13 mouse cellular contexts compared by ENCODE assay signal in genomic region chr12:116282856-116283255, GRCm38 (mm10). TPM values are rescaled to one million over a fixed set of nuclear protein-coding genes. Genes with fewer than 3 reads are reported as not detected.
DNase-seq lines count a peak whose midpoint lies in the region; ATAC-seq and TF ChIP-seq lines count a peak whose summit lies in the region.
"Had no signal": no experiment of that assay in that cellular context is flagged by ENCODE, and none has a peak within 500 bp of the region (broad histone marks: within the 10 kb centered on the region; RNA-seq: fewer than 3 reads in every experiment).

No protein-coding gene starts in this region.

- H3K27ac ChIP-seq in gastrocnemius, adult 2 months: peak overlapping the region; percentile 2; the same call in 1 of the 2 replicates
- H3K27ac ChIP-seq in lung, postnatal 0 days (ENCODE audit: low read length): no peak overlapping the region
- no peak overlapping the region for H3K27ac ChIP-seq in hindbrain, postnatal 0 days
- H3K27ac ChIP-seq in neural tube, embryonic 15.5 days (replicated peaks): no peak overlapping the region
- H3K27ac ChIP-seq: limb, embryonic 12.5 days; midbrain, embryonic 15.5 days had no signal

- peak overlapping the region; percentile 38 for H3K4me2 ChIP-seq in lung, postnatal 0 days (replicated peaks; ENCODE audit: low read depth, low read length)
- peak overlapping the region; percentile 95 for H3K4me2 ChIP-seq in hindbrain, postnatal 0 days (ENCODE audit: low read depth, low read length)
- H3K4me2 ChIP-seq in neural tube, embryonic 15.5 days: 0 out of 2 replicates have a peak overlapping the region, but pooled peaks have one; percentile 5

- no peaks in the 10 kb centered on the region for H3K27me3 ChIP-seq in lung, postnatal 0 days (replicated peaks; ENCODE audit: insufficient read depth, low read length)
- H3K27me3 ChIP-seq in hindbrain, postnatal 0 days (ENCODE audit: insufficient read depth, low read length): no peaks in the 10 kb centered on the region
- no peaks in the 10 kb centered on the region for H3K27me3 ChIP-seq in neural tube, embryonic 15.5 days (replicated peaks)
- H3K27me3 ChIP-seq: limb, embryonic 12.5 days; midbrain, embryonic 15.5 days had no signal

- no peak for TF ChIP-seq EP300 in lung, postnatal 0 days (IDR thresholded peaks at IDR 0.05)

- H3K9me3 ChIP-seq in lung, postnatal 0 days (ENCODE audit: low read length): no peaks in the 10 kb centered on the region
- H3K9me3 ChIP-seq in hindbrain, postnatal 0 days (ENCODE audit: low read length): no peaks in the 10 kb centered on the region
- no peaks in the 10 kb centered on the region for H3K9me3 ChIP-seq in neural tube, embryonic 15.5 days (replicated peaks)
- H3K9me3 ChIP-seq: limb, embryonic 12.5 days; midbrain, embryonic 15.5 days had no signal

- H3K4me1 ChIP-seq in lung, postnatal 0 days (ENCODE audit: insufficient read depth, low read depth, low read length): no peaks in the 10 kb centered on the region
- H3K4me1 ChIP-seq in hindbrain, postnatal 0 days (ENCODE audit: insufficient read depth, low read length): 0 out of 2 replicates have a peak, but pooled peaks cover 4% of the 10 kb centered on the region
- peaks cover 13% of the 10 kb centered on the region for H3K4me1 ChIP-seq in neural tube, embryonic 15.5 days

- H3K9ac ChIP-seq in lung, postnatal 0 days (replicated peaks; ENCODE audit: low read depth): no peak overlapping the region
- no peak overlapping the region for H3K9ac ChIP-seq in hindbrain, postnatal 0 days (replicated peaks; ENCODE audit: low read length)
- H3K9ac ChIP-seq in neural tube, embryonic 15.5 days (replicated peaks): no peak overlapping the region

- DNase-seq in gastrocnemius, adult 2 months: no peak
- DNase-seq in gastrocnemius, postnatal 10 days: no peak
- DNase-seq in lung, postnatal 0 days (ENCODE audit: low spot score): no peak
- DNase-seq in lung, postnatal 14 days: no peak
- DNase-seq in hindbrain, postnatal 0 days (ENCODE audit: low spot score): no peak
- DNase-seq in spleen, adult 12 weeks (ENCODE audit: low spot score): no peak
- DNase-seq: heart, postnatal 4 days had no signal

- WGBS in lung, postnatal 0 days: 79% methylated on average over 2 of the region's 2 CpGs
- 89% methylated on average over 2 of the region's 2 CpGs for WGBS in hindbrain, postnatal 0 days
- 91% methylated on average over 2 of the region's 2 CpGs for WGBS in neural tube, embryonic 15.5 days

- H3K4me3 ChIP-seq in gastrocnemius, adult 2 months: peak overlapping the region; percentile 100
- peak overlapping the region; percentile 20 for H3K4me3 ChIP-seq in lung, postnatal 0 days (ENCODE audit: low read depth, low read length)
- no peak overlapping the region for H3K4me3 ChIP-seq in hindbrain, postnatal 0 days (ENCODE audit: low read length)
- no peak overlapping the region for H3K4me3 ChIP-seq in neural tube, embryonic 15.5 days (replicated peaks)

- intact Hi-C loops in gastrocnemius, adult 2 months (cut with DNase I): loop anchor here (5.0 kb wide), 2 partner anchors 44 to 124 kb away; partner anchors contain the start of gene Ncapg2

- H3K36me3 ChIP-seq in lung, postnatal 0 days (ENCODE audit: insufficient read depth, low read length): no peaks in the 10 kb centered on the region
- H3K36me3 ChIP-seq in hindbrain, postnatal 0 days (ENCODE audit: insufficient read depth, low read length): no peaks in the 10 kb centered on the region
- no peaks in the 10 kb centered on the region for H3K36me3 ChIP-seq in neural tube, embryonic 15.5 days
- H3K36me3 ChIP-seq: limb, embryonic 12.5 days; midbrain, embryonic 15.5 days had no signal

- ATAC-seq in lung, postnatal 0 days: no peak
- ATAC-seq in hindbrain, postnatal 0 days: no peak
- ATAC-seq in neural tube, embryonic 15.5 days (ENCODE audit: low FRiP score): no peak
- no peak for ATAC-seq in cerebellum, adult (ENCODE audit: insufficient number of reproducible peaks, low FRiP score, low TSS enrichment)
- ATAC-seq: midbrain, embryonic 15.5 days had no signal

- no peak for TF ChIP-seq CTCF in gastrocnemius, adult 2 months (IDR thresholded peaks at IDR 0.05)
- no peak for TF ChIP-seq CTCF in lung, postnatal 0 days (IDR thresholded peaks at IDR 0.05)
- no peak for TF ChIP-seq CTCF in hindbrain, postnatal 0 days (IDR thresholded peaks at IDR 0.05; ENCODE audit: low read depth)

RNA-seq across cellular contexts. Expression of gene Esyt2, which starts 1.9 kb away (rescaled TPM):
- 10 to 100 TPM; 28.2 to 28.9 TPM for total RNA-seq in gastrocnemius, adult 2 months (2021)
- total RNA-seq in gastrocnemius, postnatal 10 days (2021): 10 to 100 TPM; 24.7 to 30.6 TPM
- polyA plus RNA-seq in lung, postnatal 0 days (2015; fragmentation: Nextera tagmentation; extraction: Ambion mirVana): 16.7 and 17.2 TPM in 2 replicates
- total RNA-seq in hindbrain, postnatal 0 days (2014; rRNA removed): 33.9 and 36.7 TPM in 2 replicates
- polyA plus RNA-seq in hindbrain, postnatal 0 days (2015; fragmentation: Nextera tagmentation; extraction: Ambion mirVana): 8.6 and 8.9 TPM in 2 replicates
- polyA plus RNA-seq in neural tube, embryonic 15.5 days (2015; fragmentation: Nextera tagmentation; extraction: Ambion mirVana): 11.3 and 12.5 TPM in 2 replicates

RNA-seq across cellular contexts. Expression of gene Gm11027, which starts 7.7 kb away (rescaled TPM):
- not detected for total RNA-seq in gastrocnemius, adult 2 months (2021)
- total RNA-seq in gastrocnemius, postnatal 10 days (2021): not detected
- polyA plus RNA-seq in lung, postnatal 0 days (2015; fragmentation: Nextera tagmentation; extraction: Ambion mirVana): not detected in 2 replicates
- not detected in 2 replicates for total RNA-seq in hindbrain, postnatal 0 days (2014; rRNA removed)
- polyA plus RNA-seq in hindbrain, postnatal 0 days (2015; fragmentation: Nextera tagmentation; extraction: Ambion mirVana): not detected in 2 replicates
- not detected in 2 replicates for polyA plus RNA-seq in neural tube, embryonic 15.5 days (2015; fragmentation: Nextera tagmentation; extraction: Ambion mirVana)
- total RNA-seq: gastrocnemius, adult 18-20 months; heart, postnatal 4 days; layer of hippocampus, adult 8-10 months had no signal
- polyA plus RNA-seq: limb, embryonic 12.5 days; midbrain, embryonic 15.5 days had no signal

RNA-seq across cellular contexts. Expression of gene Wdr60, which starts 20.0 kb away (rescaled TPM):
- 10 to 100 TPM; 10.0 to 18.8 TPM for total RNA-seq in gastrocnemius, adult 2 months (2021)
- 1 to 10 TPM; 4.8 to 5.7 TPM for total RNA-seq in gastrocnemius, postnatal 10 days (2021)
- polyA plus RNA-seq in lung, postnatal 0 days (2015; fragmentation: Nextera tagmentation; extraction: Ambion mirVana): 15.4 and 16.6 TPM in 2 replicates
- 6.7 and 8.4 TPM in 2 replicates for total RNA-seq in hindbrain, postnatal 0 days (2014; rRNA removed)
- polyA plus RNA-seq in hindbrain, postnatal 0 days (2015; fragmentation: Nextera tagmentation; extraction: Ambion mirVana): 16.8 and 17.7 TPM in 2 replicates
- 20.9 and 22.1 TPM in 2 replicates for polyA plus RNA-seq in neural tube, embryonic 15.5 days (2015; fragmentation: Nextera tagmentation; extraction: Ambion mirVana)

Comparison
In these comparisons a context has a peak if more than half of its experiments do, and no peak if none do; other contexts are left out.
1. H3K4me3 ChIP-seq: peak in gastrocnemius, adult 2 months (single experiment) and lung, postnatal 0 days (single experiment); none in hindbrain, postnatal 0 days (single experiment) and neural tube, embryonic 15.5 days (single experiment).
2. H3K4me2 ChIP-seq: peak in every context shown above with its lines; median percentile 95 in hindbrain, postnatal 0 days; 38 in lung, postnatal 0 days; 5 in neural tube, embryonic 15.5 days.